Mouse (Mus musculus): ENCODE measurements around the gene Spib.

Gene Spib

GRCm38 (mm10) chr7:44547725-44548124, 15.9 kb upstream of the Spib start:
- no peak for DNase-seq

- DNase-seq = no peak
Observed at GRCm38 (mm10) chr7:44547041-44547440, 15.2 kb upstream of the Spib start.

DNA sequence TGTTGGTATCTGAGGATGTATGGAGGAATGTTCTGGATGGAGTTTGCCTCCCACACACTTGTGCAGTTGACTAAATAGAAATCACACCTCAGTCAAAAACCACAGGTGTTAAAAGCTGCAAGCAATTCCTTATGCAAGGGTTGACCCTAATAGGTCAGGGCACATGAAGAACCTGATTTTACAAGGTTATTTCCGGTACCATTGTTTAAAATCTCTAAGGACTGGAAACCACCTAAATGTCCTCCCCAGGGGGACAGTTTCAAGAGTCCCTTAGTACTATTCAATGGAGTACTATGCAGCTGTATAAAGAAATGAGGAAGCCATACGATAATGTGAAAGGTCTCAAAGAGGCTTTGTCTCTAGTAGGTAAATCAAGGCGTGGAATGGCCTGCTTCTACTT, 14.4 kb upstream of the Spib start:
- no peak for DNase-seq

DNA sequence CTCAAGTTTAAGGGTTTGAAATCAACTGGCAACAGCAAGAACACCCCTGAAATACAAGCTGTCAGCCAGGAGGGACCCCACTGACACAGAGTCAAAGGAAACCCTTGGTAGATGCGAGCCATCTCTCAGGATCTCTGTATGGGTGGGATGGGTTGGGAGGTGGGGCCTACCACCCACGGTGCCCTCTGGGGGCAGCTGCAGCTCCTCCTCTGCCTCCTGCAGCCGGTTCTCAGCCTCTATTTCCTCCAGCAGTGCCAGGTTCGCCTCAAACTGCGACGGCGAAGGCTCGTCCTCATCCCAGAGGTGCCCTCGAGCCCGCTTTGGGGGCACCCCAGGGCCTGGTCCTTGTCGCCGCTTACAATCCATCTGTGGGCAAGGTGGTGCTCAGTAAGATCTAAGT, 11.2 kb upstream of the Spib start:
- no peak for DNase-seq

DNA sequence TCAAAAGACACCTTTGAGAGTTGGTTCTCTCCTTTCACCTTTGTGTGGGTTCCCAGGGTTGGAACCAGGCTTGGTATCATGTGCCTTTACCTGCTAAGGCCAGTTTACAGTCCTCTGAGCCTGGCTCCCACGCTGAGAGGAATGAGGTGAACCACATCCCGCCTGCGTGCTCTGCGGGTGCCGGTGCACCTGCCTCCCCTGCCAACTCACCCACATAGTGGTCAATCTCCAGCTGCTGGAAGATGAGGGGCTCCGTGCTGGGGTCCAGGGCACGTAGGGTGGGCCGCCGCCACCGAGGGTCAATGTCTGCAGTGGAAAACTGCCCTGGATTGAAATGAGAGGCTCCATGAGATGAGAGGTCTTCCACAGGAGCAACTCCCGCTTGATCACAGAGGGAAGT, 10.7 kb upstream of the Spib start:
- DNase-seq = no peak

GRCm38 (mm10) chr7:44538756-44539624, 7.1 kb upstream of the Spib start:
- no peak for DNase-seq

- no peak for DNase-seq
Observed at GRCm38 (mm10) chr7:44537496-44537895, 5.6 kb upstream of the Spib start.

DNA sequence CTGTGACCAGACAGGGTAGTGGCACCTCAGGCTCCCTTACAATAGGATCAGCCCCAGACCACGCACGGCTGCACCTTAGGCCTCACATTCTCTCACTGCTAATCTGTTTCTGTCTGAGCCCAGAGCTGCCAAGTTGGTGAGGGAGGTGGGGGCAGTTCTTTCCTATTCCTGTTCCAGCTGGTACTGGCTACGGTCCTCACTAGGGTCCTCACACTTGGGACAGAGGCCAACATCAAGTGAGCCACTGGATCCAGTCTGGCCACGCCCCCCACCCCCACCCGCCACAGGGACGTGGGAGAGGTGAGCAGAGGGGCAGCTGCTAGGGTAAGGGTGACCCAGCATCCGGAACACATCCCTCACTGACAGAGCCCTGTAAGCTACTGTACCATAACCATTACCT, 5.1 kb upstream of the Spib start:
- no peak for DNase-seq

GRCm38 (mm10) chr7:44536590-44536968, 4.7 kb upstream of the Spib start:
- DNase-seq = no peak

GRCm38 (mm10) chr7:44535657-44536589, 4.1 kb upstream of the Spib start:
- DNase-seq = no peak

GRCm38 (mm10) chr7:44534656-44535441, 3.0 kb upstream of the Spib start:
- DNase-seq = no peak

DNA sequence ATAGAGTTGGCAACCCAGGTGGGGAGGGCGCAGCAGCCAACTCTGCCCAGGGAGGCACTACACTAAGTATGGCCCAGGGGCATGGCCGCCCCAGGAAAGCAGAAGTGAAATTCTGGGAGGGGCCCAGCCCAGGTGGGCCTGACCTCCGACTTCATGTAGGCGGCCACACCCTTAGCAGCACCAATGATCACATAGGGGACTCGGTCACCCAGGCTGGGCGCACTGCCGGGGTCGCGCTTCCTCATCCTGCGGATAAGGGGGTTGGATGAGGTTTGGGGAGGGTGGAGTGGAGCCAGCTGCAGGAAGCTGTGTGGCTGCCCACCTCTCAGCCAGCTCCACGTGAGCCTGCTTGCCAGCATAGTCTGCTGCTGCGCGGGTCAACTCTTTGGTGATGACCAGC, 2.4 kb upstream of the Spib start:
- no peak for DNase-seq

- DNase-seq = no peak
Observed at GRCm38 (mm10) chr7:44533746-44534045, 1.8 kb upstream of the Spib start.

DNA sequence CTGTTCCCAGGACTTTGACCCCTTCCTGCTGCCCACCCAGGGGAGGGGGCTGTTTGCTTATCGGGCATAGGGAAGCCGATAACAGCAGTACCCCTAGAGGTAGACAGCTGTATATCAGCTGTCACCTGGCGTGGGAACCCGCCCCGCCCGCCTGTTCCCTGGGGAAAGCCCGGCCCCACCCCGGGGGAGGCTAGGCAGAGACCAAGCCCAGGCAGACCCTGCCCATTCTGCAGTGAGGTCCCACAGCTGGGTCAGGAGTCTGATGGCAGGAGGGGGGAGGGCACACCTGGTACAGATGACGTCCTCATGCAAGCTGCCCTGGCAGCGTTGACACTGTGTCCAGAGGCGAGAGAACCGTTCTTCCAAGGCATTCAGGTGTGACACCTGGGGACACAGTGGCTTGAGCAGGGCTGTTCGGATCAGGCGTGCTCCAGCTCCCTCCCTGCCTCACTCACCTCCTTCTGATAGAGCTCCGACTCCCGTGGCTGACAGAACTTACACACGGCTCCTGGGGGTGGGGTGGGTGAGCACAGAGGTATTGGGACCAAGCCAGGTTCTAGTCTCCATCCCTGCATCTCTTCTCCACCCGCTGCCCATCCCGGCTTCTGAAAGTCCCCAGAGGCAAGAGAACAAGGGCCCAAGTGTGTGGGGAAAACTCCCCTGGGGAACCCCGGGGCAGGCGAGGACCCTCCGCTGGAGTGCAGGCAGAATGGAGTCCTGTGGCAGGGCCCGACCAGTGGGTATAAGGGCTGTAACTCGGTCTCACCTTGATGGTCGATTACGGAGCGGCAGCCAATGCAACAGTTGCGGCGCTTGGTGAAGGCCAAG, 1.3 kb upstream of the Spib start:
- DNase-seq = no peak

- peak; percentile 67 for DNase-seq
Observed at GRCm38 (mm10) chr7:44531207-44531606, 664 bp downstream of the Spib start.

DNA sequence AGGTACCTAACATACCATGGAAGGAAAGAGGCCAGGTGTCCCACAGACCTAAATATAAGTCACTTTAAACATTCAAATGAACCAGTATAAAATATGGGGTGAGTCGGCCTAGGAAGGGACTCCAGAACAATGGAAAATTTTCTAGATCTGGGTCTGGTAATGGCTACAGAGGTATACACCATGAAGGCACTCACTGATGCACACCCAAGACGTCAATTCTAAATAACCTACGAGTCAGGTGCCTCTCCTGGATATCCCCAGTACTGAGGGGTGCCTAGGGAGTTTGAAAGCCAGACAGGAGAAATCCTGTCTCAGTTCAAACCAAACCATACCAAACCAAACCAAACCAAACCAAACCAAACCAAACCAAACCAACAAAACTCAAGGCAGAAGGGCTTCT, 1.4 kb downstream of the Spib start:
- no peak for DNase-seq

GRCm38 (mm10) chr7:44529518-44529917, 2.4 kb downstream of the Spib start:
- no peak for DNase-seq

- peak; percentile 95 for DNase-seq
Observed at GRCm38 (mm10) chr7:44527483-44528398, 4.1 kb downstream of the Spib start.

- no peak for DNase-seq
Observed at GRCm38 (mm10) chr7:44526414-44527154, 5.3 kb downstream of the Spib start.

DNA sequence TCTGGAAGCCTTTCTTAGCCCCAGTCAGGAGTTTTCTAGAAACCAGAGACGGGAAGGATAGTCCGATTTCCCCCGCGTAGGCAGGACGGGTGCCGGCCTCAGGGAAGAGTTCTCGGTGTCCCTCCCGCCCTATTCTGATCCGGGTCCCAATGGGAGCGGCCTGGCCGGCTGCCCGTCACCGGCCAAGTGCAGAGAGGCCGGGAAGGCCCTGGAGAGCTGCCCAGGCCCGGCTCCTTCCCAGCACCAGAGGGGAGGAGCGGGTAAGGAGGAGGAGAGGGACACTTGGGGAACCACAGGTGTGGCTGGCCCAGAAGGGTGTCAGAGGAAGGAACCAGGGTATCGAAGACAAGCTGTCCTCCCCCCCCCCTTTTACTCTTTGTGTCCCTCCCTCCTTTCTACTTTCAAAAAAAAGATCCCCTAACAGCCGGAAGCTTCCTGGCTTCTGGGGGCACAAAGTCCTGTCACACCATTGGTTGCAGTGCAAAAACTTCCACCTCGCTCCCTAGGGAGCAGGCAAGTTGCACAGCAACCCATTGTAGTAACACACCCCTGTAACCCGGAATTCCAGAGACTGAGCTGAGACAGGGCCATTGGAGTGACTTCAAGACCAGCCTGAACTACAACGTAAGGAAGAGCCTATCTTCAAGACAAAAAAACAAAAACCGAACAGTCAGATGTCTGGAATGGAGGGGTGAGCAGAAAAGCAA, 6.6 kb downstream of the Spib start:
- no peak for DNase-seq
